Mouse (Mus musculus) liver, embryonic 11.5 days (tissue): ENCODE measurements around the gene Magea5. TPM values are rescaled to one million over a fixed set of nuclear protein-coding genes. Genes with fewer than 3 reads are reported as not detected.
"Not testable (repeated sequence)": the region's sequence is repeated elsewhere in the genome, so short reads cannot be mapped to it uniquely, and the experiment has no call there.

Experiments used
- ATAC-seq: fragments of 200-750 bp; cut with Nextera tagmentation; replicated peaks from 2 replicates; pipeline ENCODE4 v1.8.0; 2017; ENCODE audit warnings: moderate number of reproducible peaks, mild to moderate bottlenecking, moderate TSS enrichment, moderate library complexity; ENCODE audit not compliant: low FRiP score
- DNase-seq: peaks from one replicate; pipeline ENCODE4 v3.0.0-alpha.2; 2017; ENCODE audit warnings: low spot score
- H3K27ac ChIP-seq: fragments of 300-500 bp; sonication (generic); 2 replicates; pipeline ENCODE4 v1.5.1; 2014; ENCODE audit warnings: mild to moderate bottlenecking, low read depth, low read length, control low read depth
- H3K27me3 ChIP-seq: fragments of 300-500 bp; sonication (generic); replicated peaks from 2 replicates; pipeline ENCODE4 v1.6.1; 2014; ENCODE audit warnings: low read length, mixed read lengths; ENCODE audit not compliant: control insufficient read depth, insufficient read depth
- H3K36me3 ChIP-seq: fragments of 300-500 bp; sonication (generic); 2 replicates; pipeline ENCODE4 v1.6.1; 2014; ENCODE audit warnings: mild to moderate bottlenecking, low read length, moderate library complexity, mixed read lengths; ENCODE audit not compliant: control insufficient read depth, insufficient read depth
- H3K4me1 ChIP-seq: fragments of 300-500 bp; sonication (generic); replicated peaks from 2 replicates; pipeline ENCODE4 v1.6.1; 2014; ENCODE audit warnings: low read length, mixed read lengths; ENCODE audit not compliant: control insufficient read depth, insufficient read depth
- H3K4me2 ChIP-seq: fragments of 300-500 bp; sonication (generic); 2 replicates; pipeline ENCODE4 v1.6.1; 2014; ENCODE audit warnings: mild to moderate bottlenecking, control low read depth, moderate library complexity
- H3K4me3 ChIP-seq: fragments of 300-500 bp; sonication (generic); 2 replicates; pipeline ENCODE4 v1.5.1; 2014; ENCODE audit warnings: low read depth, low read length, control low read depth
- H3K9ac ChIP-seq: fragments of 300-500 bp; sonication (generic); 2 replicates; pipeline ENCODE4 v1.6.1; 2014; ENCODE audit warnings: low read depth, low read length, control low read depth
- H3K9me3 ChIP-seq: fragments of 300-500 bp; sonication (generic); 2 replicates; pipeline ENCODE4 v1.6.1; 2016; ENCODE audit warnings: low read length, inconsistent platforms, mixed read lengths; ENCODE audit not compliant: control insufficient read depth
- WGBS: fragments of 180-500 bp; shearing (Covaris S2); extraction: QIAGEN DNeasy Blood & Tissue Kit; methylation state at CpG from one replicate; pipeline ENCODE4 v1.1.7; 2014; 5-methylcytosine and 5-hydroxymethylcytosine counted together
- polyA plus RNA-seq: library from polyadenylated mRNA; unstranded; fragments of >200 nt; fragmentation: Nextera tagmentation; extraction: Ambion mirVana; gene quantifications from 2 replicates; pipeline ENCODE4 v1.2.1, GENCODE M21; 2014

Gene Magea5
- not detected in 2 replicates for polyA plus RNA-seq

DNA sequence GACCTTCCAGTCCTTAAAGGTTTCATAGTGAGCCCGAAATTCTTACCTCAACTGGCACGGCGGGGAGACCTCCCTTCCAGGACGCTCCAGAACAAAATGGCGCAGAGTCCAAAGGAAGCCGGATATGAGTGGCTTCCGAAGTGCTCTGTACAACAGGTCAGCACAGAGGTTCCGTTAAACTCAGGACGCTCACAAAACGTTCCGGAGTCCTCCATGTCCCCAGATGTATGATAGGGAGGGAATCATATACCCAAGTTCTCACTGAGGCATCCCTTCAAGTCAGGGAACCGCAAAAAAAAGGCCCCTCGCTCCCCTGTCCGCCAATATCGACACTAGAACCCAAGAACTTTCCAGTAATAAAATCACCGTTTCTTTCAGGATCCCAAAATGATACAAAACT lies at the start of gene Magea5:
Gene Magea5 (minus strand): TSS at position 101 of the 400 bp plus-strand sequence.
- H3K27ac ChIP-seq, H3K36me3 ChIP-seq, H3K9me3 ChIP-seq, H3K27me3 ChIP-seq, H3K9ac ChIP-seq, DNase-seq, H3K4me2 ChIP-seq, H3K4me3 ChIP-seq, ATAC-seq, H3K4me1 ChIP-seq: not testable (repeated sequence)
- WGBS: 80% methylated on average over 16 of the region's 16 CpGs

DNA sequence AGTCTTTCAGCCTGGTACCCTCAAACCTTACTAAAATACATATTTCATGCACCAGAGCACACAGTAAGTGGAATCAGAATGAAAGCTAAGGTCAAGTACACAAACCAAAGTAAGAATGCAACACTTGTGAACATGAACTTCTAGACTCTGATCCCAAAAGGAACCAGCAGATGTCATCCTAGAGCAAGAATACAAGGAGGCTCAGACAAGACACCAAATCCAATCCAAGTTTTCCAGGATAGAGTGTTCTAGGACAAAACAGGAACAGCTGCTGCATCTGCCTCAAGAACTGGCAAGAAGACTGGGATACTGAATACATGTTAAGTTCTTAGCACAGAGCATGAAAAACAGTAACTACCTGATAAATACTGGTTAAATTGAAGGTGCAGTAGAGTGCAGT lies 35.1 kb upstream of the Magea5 start:
- no peak for DNase-seq
- no peaks in the 10 kb centered on the region for H3K36me3 ChIP-seq
- H3K4me1 ChIP-seq: no peaks in the 10 kb centered on the region
- H3K4me3 ChIP-seq: no peak overlapping the region
- H3K4me2 ChIP-seq: no peak overlapping the region
- no peaks in the 10 kb centered on the region for H3K9me3 ChIP-seq
- no peak overlapping the region for H3K9ac ChIP-seq
- ATAC-seq: no peak
- H3K27me3 ChIP-seq: no peaks in the 10 kb centered on the region
- no peak overlapping the region for H3K27ac ChIP-seq

DNA sequence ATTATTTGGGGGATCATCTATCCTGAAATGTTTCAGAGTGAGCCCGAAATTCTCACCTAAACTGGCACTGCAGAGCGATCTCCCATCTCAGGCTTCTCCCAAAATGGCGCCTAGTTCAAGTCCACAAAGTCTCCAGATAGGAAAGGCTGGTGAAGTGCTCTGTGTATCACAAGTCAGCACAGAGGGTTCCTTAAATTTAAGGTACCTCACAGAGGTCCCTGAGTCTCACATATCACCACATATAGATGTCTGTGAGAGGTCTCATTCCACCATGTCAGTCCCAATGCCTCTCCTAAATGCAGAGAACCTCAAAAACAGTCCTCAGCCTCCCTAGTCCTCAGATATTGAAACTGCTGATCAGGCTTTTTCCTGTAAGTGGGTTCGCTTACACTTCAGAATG lies 30.6 kb upstream of the Magea5 start, which contains the start of gene Magea2:
Gene Magea2 (minus strand): TSS at position 101 of the 400 bp plus-strand sequence.
- H3K4me1 ChIP-seq, H3K9ac ChIP-seq, ATAC-seq, H3K9me3 ChIP-seq, H3K4me3 ChIP-seq, H3K4me2 ChIP-seq, H3K27me3 ChIP-seq, H3K27ac ChIP-seq, DNase-seq, H3K36me3 ChIP-seq: not testable (repeated sequence)
- WGBS: 77% methylated on average over 3 of the region's 4 CpGs

DNA sequence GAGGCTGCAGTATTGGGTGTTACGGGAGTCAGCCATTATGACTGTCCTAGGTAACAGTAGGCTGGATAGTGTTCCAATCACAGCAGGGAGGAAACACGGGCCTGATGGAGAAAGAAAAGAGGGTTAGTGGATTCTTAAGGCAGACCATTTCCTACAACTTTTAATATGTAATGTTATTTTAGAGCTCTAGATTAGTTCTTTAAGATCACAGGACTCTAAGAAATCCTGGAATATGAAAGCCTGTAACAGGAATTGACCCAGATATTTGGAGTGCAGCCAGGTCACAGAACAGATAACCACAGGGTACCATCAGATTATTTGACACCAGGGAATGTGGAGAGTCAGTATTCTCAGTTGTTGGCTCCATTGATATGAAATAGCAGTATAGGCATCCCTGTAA lies 26.7 kb upstream of the Magea5 start, which contains the start of gene Magea1:
Gene Magea1 (minus strand): TSS at position 101 of the 400 bp plus-strand sequence.
- H3K9ac ChIP-seq, H3K27ac ChIP-seq, H3K9me3 ChIP-seq, H3K4me3 ChIP-seq, H3K4me2 ChIP-seq, H3K4me1 ChIP-seq, H3K36me3 ChIP-seq, ATAC-seq, DNase-seq, H3K27me3 ChIP-seq: not testable (repeated sequence)
- 50% methylated on average over 1 of the region's 2 CpGs for WGBS

Other genes with a start within 250 kb of the Magea5 start
- not detected in 2 replicates for gene Cldn34b1, start 172.9 kb downstream of the Magea5 start, polyA plus RNA-seq
- gene Magea6, start 127.2 kb downstream of the Magea5 start, polyA plus RNA-seq: not detected in 2 replicates
- gene Magea3, start 113.6 kb downstream of the Magea5 start, polyA plus RNA-seq: not detected in 2 replicates
- not detected in 2 replicates for gene Magea8, start 67.3 kb downstream of the Magea5 start, polyA plus RNA-seq
- gene Magea1, start 26.6 kb upstream of the Magea5 start, polyA plus RNA-seq: not detected in 2 replicates
- gene Magea2, start 30.5 kb upstream of the Magea5 start, polyA plus RNA-seq: not detected in 2 replicates
- not detected in 2 replicates for gene Cldn34b2, start 65.3 kb upstream of the Magea5 start, polyA plus RNA-seq
- gene Sat1, start 153.3 kb upstream of the Magea5 start, polyA plus RNA-seq: 94.7 and 102 TPM in 2 replicates
- 23.7 and 24.3 TPM in 2 replicates for gene Acot9, start 199.3 kb upstream of the Magea5 start, polyA plus RNA-seq